Mouse (Mus musculus): ENCODE data around the gene 4930507D05Rik. TPM values are rescaled to one million over a fixed set of nuclear protein-coding genes. Genes with fewer than 3 reads are reported as not detected.

4930507D05Rik gene
- not detected in 2 replicates for polyA plus RNA-seq (2012; ENCODE audit: insufficient read depth, insufficient read length, low replicate concordance, missing spikeins)

- Histone ChIP-seq H3K27ac (ENCODE audit: insufficient read depth, low read depth, low read length) (peak within 1 kb of the TSS; percentile 99), H3K4me1 (ENCODE audit: control insufficient read depth, insufficient read depth, low read length) (peaks cover 8% of the 10 kb centered on the region; the same call in 1 of the 2 replicates), H3K4me3 (ENCODE audit: insufficient read depth, low read depth, low read length) (peak within 1 kb of the TSS; percentile 87)
- under 1% methylated on average over 73 of the region's 73 CpGs for WGBS
- TF ChIP-seq POLR2A (IDR thresholded peaks at IDR 0.05; ENCODE audit: insufficient read depth, low read depth, low read length): no peak
- no peak for TF ChIP-seq CTCF (IDR thresholded peaks at IDR 0.05; ENCODE audit: insufficient read depth, low read depth, low read length)
Measured at GRCm38 (mm10) chr10:62449364-62450279, at the start of gene 4930507D05Rik, which contains the start of gene Supv3l1. 4930507D05Rik (plus strand) TSS chr10:62449489. Supv3l1 (minus strand) TSS chr10:62449738.

GRCm38 (mm10) chr10:62401641-62402111 lies 47.6 kb upstream of the 4930507D05Rik start:
- Histone ChIP-seq H3K4me3 (ENCODE audit: insufficient read depth, low read depth, low read length) (no peak overlapping the region), H3K4me1 (ENCODE audit: control insufficient read depth, insufficient read depth, low read length) (peaks cover 15% of the 10 kb centered on the region), H3K27ac (ENCODE audit: insufficient read depth, low read depth, low read length) (no peak overlapping the region)
- 63% methylated on average over 19 of the region's 19 CpGs for WGBS
- no peak for TF ChIP-seq CTCF (IDR thresholded peaks at IDR 0.05; ENCODE audit: insufficient read depth, low read depth, low read length)

- H3K4me1 ChIP-seq (ENCODE audit: control insufficient read depth, insufficient read depth, low read length): peaks cover 15% of the 10 kb centered on the region
- no peak overlapping the region for H3K27ac ChIP-seq (ENCODE audit: insufficient read depth, low read depth, low read length)
- H3K4me3 ChIP-seq (ENCODE audit: insufficient read depth, low read depth, low read length): 0 out of 2 replicates have a peak overlapping the region, but pooled peaks have one; percentile 0
- no peak for TF ChIP-seq POLR2A (IDR thresholded peaks at IDR 0.05; ENCODE audit: insufficient read depth, low read depth, low read length)
- WGBS: 27% methylated on average over 14 of the region's 14 CpGs
Measured at GRCm38 (mm10) chr10:62404901-62405300, 44.4 kb upstream of the 4930507D05Rik start.

- no peaks in the 10 kb centered on the region for H3K4me1 ChIP-seq (ENCODE audit: control insufficient read depth, insufficient read depth, low read length)
- WGBS: under 1% methylated on average over 5 of the region's 5 CpGs
- peak; percentile 60; the same call in 1 of the 2 replicates for TF ChIP-seq CTCF (IDR thresholded peaks at IDR 0.05; ENCODE audit: insufficient read depth, low read depth, low read length)
- no peak for TF ChIP-seq POLR2A (IDR thresholded peaks at IDR 0.05; ENCODE audit: insufficient read depth, low read depth, low read length)
- no peak overlapping the region for H3K27ac ChIP-seq (ENCODE audit: insufficient read depth, low read depth, low read length)
- H3K4me3 ChIP-seq (ENCODE audit: insufficient read depth, low read depth, low read length): no peak overlapping the region
Measured at GRCm38 (mm10) chr10:62410943-62411342, 38.3 kb upstream of the 4930507D05Rik start.

- Histone ChIP-seq H3K4me1 (ENCODE audit: control insufficient read depth, insufficient read depth, low read length) (no peaks in the 10 kb centered on the region), H3K4me3 (ENCODE audit: insufficient read depth, low read depth, low read length) (no peak overlapping the region), H3K27ac (ENCODE audit: insufficient read depth, low read depth, low read length) (no peak overlapping the region)
- 64% methylated on average over 19 of the region's 19 CpGs for WGBS
- TF ChIP-seq POLR2A (IDR thresholded peaks at IDR 0.05; ENCODE audit: insufficient read depth, low read depth, low read length) (no peak), CTCF (IDR thresholded peaks at IDR 0.05; ENCODE audit: insufficient read depth, low read depth, low read length) (no peak)
Measured at GRCm38 (mm10) chr10:62411431-62412410, 37.6 kb upstream of the 4930507D05Rik start.

- WGBS: 49% methylated on average over 8 of the region's 8 CpGs
- TF ChIP-seq CTCF (IDR thresholded peaks at IDR 0.05; ENCODE audit: insufficient read depth, low read depth, low read length) (no peak), POLR2A (IDR thresholded peaks at IDR 0.05; ENCODE audit: insufficient read depth, low read depth, low read length) (no peak)
- H3K4me1 ChIP-seq (ENCODE audit: control insufficient read depth, insufficient read depth, low read length): peaks cover 3% of the 10 kb centered on the region; the same call in 1 of the 2 replicates
- H3K4me3 ChIP-seq (ENCODE audit: insufficient read depth, low read depth, low read length): no peak overlapping the region
- no peak overlapping the region for H3K27ac ChIP-seq (ENCODE audit: insufficient read depth, low read depth, low read length)
Measured at GRCm38 (mm10) chr10:62412906-62413605, 36.2 kb upstream of the 4930507D05Rik start.

GRCm38 (mm10) chr10:62413606-62413982 lies 35.7 kb upstream of the 4930507D05Rik start:
- no peak overlapping the region for H3K27ac ChIP-seq (ENCODE audit: insufficient read depth, low read depth, low read length)
- 65% methylated on average over 4 of the region's 4 CpGs for WGBS
- no peak overlapping the region for H3K4me3 ChIP-seq (ENCODE audit: insufficient read depth, low read depth, low read length)
- TF ChIP-seq POLR2A (IDR thresholded peaks at IDR 0.05; ENCODE audit: insufficient read depth, low read depth, low read length) (no peak), CTCF (IDR thresholded peaks at IDR 0.05; ENCODE audit: insufficient read depth, low read depth, low read length) (no peak)
- peaks cover 3% of the 10 kb centered on the region; the same call in 1 of the 2 replicates for H3K4me1 ChIP-seq (ENCODE audit: control insufficient read depth, insufficient read depth, low read length)

- TF ChIP-seq POLR2A (IDR thresholded peaks at IDR 0.05; ENCODE audit: insufficient read depth, low read depth, low read length): no peak
- no peak for TF ChIP-seq CTCF (IDR thresholded peaks at IDR 0.05; ENCODE audit: insufficient read depth, low read depth, low read length)
- WGBS: 43% methylated on average over 7 of the region's 7 CpGs
- Histone ChIP-seq H3K4me3 (ENCODE audit: insufficient read depth, low read depth, low read length) (no peak overlapping the region), H3K4me1 (ENCODE audit: control insufficient read depth, insufficient read depth, low read length) (peaks cover 8% of the 10 kb centered on the region; the same call in 1 of the 2 replicates), H3K27ac (ENCODE audit: insufficient read depth, low read depth, low read length) (no peak overlapping the region)
Measured at GRCm38 (mm10) chr10:62418831-62419356, 30.4 kb upstream of the 4930507D05Rik start.

Data from olfactory bulb, adult 2 months (tissue).